Mouse (Mus musculus): Measurements from ENCODE around the gene Lmbr1.
A peak's percentile ranks its signal among the peaks of the same experiment; 100 is the strongest.

Lmbr1 gene

DNA sequence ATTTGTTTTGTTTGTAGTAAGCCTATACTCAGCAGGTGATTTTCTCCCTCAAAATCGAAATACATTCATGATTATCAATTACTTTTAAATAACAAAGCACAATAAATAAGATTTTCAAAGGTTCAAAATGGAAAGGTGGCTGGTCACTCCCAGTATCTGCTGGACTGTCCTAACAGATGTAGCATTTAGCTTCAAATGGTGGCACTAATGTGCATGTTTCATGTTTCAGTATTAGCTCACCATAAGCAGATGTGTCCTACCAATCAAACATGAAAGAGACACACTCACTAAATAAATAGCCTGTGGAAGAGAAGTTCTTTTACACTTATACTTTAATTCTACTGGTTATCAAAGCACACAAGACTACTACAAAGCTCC, 126.7 kb downstream of the Lmbr1 start:
- no peak for DNase-seq

DNA sequence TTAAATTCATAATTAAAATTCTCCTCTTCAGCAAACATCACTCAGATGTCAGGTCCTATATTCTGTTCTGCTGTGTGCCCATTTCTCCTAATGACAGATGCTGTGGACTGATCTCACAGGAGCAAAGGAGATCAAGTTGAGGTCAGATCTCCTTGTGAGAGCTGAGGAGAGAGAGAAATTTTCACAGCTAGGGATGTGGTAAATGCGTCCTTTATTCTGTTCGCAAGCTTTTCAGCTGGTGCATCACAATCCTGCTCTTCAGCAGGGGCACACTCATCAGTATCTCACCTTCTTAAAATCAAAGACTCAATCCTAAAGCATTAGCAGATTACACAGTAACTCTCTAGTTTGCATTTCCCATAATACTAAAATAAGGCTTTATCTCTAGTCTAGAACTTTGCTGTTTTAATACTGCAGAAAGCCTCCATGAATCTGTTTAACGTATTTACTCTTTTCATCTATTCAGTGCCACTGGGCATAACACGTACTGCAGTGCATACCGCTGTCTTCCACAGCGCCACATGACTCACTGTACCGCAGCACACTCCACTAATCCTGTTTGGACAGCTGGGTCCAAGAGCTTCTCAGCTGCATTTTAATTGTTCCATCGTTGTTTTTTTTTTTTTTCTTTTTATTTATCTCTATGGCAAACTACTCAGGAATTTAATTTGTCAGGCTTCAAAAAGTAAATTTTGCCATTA, 127.2 kb downstream of the Lmbr1 start:
- peak in 1 of 2 experiments; percentile 3 for DNase-seq

DNA sequence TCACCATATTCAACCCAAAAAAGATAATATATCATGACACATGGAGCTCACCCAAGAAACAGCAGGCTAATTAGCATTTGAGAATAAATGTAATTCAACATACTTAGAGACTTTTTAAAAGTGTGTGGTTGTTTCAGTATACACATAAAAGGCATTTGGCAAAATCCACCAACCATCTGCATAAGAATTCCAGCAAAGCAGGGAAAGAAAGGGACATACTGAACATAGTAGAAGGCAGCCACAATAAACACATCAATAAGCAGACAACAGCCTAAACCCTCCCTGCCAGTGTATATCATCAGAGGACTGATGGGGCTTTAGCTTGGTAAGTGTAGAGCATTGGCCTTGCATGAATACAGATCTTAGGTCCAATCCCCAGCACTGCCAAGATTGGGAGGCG, 133.4 kb downstream of the Lmbr1 start:
- no peak for DNase-seq

DNA sequence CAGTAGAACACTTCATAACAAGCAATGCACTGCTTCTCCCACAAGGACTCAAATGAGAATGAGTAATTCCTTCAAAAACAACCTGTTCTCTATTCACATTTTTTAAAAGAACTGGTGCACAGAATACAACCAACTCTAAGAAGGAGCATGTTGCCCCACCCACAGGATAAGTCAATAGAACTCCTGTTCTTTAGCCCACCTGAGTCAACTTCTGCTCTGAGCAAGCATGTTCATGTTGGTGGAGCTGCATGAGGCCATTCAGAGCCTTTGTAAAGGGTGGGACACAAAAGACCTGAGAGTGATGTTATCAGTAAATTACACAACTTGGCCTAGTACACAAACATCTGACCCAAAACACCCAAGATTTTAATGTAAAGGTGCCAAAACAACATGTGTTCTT, 139.8 kb downstream of the Lmbr1 start:
- DNase-seq = no peak

DNA sequence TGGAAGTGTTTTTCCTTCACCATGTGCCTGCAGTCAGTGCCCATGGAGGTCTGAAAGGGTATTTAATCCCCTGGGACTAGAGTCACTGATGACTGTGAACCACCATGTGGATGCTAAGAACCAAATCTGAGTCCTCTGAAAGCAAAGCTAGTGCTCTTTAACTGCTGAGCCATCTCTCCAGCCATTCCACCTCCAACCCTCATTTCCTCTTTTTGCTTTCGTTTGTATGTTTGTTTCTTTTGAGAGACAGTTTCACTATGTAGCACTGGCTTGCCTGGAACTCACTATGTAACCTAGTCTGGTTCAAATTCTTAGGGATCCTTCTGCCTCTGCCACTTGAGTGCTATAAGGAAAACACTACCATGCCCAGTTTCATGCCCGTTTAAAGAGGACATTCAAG, 147.7 kb downstream of the Lmbr1 start:
- DNase-seq = no peak

DNA sequence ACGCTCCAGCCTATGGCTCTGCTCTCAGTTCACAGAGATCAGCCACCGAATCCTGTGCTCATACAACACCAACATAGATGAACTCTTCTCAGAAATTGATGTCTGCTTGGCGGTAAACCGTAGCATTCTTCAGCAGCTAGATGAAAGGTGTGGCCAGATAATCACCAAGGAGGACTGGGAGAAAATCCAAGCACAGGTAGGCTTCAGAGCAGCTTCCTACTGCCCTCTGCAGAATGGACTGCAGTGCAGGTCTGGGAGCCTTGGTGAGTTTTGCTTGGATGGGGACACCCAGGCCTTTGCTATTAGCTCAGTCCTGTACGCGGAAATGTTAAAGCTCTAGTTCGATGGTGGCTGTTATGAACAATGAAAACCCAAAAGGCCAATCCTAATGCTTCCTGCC, 154.1 kb downstream of the Lmbr1 start:
- DNase-seq = no peak

DNA sequence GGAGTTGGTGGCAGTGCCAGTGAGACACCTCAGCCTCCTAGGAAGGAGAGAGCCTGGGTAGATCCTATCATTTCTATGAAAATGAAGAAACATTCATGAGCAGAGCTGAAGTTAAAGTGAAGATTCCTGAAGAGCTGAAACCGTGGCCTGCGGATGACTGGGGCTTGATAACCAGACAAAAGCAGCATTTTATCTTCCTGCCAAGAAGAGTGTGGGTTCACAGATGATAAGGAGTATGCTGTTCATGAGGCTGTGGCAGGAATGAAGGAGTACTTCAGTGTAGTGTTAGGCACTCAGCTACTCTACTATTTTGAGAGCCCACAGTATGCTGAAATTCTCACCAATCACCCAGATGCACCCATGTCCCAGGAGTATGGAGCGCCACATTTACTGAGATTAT, 160.2 kb downstream of the Lmbr1 start:
- no peak for DNase-seq

DNA sequence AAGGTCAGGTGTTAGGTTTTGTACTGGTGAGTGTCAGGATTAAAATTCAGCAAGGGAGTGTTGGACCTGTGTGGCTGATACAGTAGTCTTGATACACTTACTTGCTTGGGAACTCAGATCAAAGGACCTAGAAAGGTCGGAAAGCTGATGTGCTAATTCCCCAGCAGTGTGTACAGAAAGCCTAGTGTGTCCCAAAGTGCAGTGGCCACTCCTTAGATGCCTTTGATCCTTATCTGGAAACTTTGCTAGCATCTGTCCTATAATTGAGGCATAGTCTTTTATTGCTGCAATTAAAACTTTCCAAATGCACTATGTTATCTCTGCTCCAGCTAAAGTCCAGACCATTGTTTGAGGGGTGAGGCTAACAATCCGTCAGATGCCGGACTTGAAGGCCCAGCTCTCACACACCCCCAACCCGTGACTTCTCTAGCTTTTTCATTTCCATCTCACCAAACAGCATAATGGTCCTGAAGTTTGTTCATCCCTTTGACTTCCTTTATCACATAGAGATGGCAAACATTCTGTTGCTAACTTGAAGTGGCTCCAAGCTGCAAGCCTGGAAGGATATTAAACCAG, 166.1 kb downstream of the Lmbr1 start:
- DNase-seq = no peak

DNA sequence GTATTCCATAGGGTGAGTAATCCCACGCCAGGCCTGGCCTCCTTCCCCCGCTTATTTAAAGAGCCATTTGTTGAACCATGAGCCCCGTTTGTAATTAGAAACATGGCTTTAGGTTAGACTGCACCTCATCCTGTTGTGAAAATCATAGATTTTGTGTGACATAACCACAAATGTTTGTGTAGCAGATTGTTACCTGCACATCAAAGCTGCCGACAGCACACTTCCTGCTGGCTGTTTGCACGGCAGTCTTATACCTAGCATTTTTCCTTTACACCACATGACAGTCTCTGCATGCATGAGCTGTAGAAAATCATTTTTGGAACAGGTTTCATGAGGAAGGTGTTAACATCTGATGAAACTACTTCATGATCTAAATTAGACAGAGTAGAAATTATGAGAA, 172.5 kb downstream of the Lmbr1 start:
- DNase-seq = no peak

DNA sequence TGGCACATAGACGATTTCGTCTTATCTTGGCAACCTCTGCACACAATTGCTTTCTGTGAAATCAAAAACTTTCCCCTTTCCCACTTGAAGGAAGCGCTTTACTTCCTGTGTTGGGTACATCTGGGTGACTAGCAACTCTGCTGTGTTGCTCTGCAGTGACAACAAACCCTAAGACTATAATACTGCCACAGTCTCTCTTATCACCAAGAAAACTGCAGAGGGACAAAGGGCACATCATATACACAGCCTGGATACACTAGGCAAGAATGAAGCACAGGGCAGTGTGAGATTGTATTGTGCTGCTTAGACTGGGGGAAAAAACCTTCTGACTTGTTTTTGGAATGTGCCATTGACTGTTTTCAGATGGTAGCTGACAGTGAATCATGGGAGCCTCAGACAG, 178.3 kb downstream of the Lmbr1 start:
- DNase-seq = no peak

DNA sequence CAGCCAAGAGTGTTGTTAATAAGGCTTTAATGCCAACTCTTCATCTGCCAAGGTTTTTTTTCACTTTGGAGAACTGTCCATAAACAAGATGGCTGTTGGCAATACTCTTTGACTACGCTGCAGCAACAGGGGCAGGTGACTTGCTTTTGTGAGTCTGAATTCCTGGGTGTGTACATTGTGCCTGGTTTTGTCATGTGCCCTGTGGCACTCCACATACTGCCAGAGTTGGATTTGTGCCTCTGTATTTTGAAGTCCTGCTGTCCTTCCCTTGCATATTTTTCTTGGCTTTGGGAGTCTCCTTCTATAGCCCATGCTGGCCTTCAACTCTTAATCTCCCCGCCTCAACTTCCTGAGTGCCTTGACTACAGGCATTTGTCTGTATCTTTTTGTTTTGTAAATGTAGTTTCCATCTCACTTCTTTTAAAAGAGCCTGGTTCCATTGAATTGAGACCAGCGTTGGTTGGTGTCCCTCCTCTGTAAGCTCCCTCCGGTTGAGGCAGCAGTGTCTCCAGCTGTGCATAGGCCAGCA, 179.2 kb downstream of the Lmbr1 start:
- DNase-seq = no peak

DNA sequence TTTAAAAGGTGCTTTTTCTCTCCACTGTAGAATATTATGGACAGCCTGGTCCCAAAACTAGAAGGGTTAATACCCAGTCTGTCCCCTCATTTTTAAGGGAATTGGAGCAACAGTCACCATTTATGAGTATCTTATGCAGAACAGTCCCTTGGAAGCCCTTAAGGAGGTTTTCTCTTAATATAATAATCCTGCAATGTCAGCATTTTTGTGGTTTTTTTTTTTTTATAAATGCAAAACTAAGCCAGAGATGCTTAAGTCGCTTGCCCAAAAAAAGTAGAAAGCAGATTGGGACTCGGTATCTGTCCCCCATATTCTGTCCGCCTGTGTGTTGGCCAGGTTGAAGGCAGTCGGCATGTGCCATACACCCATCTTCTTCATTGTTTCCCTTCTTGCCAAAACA, 181.0 kb downstream of the Lmbr1 start:
- DNase-seq = no peak

DNA sequence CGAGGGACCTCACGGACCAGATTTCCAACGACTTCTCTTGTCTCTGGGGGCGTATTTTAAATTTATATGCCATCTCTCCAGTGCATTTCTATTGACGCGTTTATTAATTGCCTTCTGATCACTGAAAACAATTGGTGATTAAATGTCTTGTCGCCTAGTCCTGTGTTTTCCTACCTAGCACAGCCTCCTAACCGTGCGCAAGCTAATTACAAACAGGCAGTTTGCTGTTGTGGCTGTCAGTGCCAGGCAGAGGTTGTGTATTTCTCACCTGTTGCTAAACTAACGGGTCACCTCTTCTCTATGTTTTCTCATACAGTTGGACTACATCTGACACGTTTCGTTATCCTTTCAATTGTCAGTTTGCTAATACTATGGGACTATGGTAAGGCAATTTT, 181.9 kb downstream of the Lmbr1 start:
- DNase-seq = no peak

DNA sequence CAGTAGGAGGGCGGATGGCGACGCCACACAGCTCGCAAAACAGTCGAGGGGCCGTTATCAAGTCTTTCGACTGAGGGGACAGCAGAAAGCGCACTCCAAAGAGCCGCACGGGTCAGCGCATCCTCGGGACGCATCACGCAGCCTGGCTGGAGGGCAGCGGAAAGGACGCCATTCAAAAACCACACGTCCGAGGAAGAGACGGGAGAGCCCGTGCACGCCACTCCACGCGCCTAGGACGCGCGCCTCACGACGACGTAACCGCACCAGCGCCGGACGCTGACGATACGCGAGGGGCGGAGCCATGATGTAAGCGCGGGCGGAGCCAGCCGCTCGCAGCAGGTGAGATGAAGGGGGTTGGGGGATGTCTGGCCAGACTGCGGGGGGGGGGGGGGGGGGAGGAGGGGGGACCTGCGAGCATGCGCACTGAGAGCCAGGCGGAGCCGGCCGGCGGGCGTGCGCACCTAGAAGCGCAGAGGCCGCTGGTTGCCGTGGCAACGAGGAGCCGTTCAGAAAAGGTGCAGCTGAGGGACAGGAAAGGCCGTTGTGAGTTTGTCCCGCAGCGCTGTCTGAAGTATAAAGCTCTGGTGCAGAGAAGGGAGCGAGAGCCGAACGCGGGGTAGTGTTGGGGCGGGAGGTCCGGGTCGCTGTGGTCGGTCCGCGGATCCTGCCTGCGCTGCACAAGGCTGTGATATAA, 182.5 kb downstream of the Lmbr1 start, which contains the start of gene Rnf32:
Gene Rnf32, plus strand, starts transcription at position 423 of the 694 bp plus-strand sequence.
- peak; percentile 83 to 87 for DNase-seq

DNA sequence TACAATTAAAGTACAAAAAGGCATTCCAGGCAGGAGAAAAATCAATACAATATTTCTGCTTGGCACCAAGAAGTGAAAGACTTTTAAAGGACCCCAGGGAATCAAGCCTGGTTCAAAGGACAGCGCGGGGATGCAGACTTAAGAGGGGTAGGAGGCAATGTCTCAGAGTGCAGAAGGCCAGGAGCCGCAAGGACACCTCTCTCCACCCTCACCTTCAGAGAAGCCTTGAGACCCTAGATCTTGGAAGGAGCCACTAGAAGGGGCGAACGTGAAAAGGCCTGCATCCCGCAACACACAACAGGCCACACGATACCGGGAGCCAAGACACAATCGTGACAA, 183.0 kb downstream of the Lmbr1 start:
- no peak for DNase-seq

DNA sequence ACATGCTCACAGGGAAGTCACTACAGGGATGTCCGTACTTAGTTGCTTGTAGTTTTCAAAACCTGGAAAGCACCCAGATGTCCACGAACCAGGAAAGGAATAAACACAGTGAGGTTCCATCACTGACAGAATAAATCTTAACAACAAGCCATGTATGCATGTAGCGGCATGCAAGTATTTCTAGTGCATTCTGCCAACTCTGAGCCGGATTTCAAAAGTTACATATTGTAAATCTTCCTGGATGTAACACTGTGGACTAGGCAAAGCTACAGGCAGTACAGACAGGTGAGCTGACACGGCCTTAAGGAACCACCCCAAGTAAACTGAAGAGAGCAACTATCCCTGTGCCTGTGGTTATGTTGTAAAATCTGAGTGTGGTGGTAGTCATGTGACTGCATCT, 191.4 kb downstream of the Lmbr1 start:
- no peak for DNase-seq
